In the genomic region with DNA sequence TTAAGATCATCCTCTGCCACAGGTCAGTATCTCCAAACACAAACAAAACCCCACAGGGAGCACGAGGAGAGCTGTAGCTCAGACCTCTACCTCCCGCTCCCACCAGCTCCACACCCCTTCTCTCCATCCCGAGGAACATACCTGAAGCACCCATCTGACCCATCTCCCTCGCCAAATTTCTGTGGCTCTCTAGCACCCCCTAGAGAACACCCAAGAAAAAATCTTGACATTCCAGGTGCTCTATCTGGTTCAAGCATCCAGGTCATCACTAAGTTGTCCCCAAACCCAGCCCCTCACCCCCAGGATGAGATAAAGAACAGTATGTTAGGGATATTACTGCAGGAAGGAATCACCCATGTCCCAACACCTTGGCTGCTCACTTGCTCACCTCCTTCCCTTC, we compare ENCODE assay signal across 11 mouse cellular contexts. TPM values are rescaled to one million over a fixed set of nuclear protein-coding genes. Genes with fewer than 3 reads are reported as not detected.
DNase-seq lines count a peak whose midpoint lies in the region; ATAC-seq and TF ChIP-seq lines count a peak whose summit lies in the region.
"Had no signal": no experiment of that assay in that cellular context is flagged by ENCODE, and none has a peak within 500 bp of the region (broad histone marks: within the 10 kb centered on the region; RNA-seq: fewer than 3 reads in every experiment).

No protein-coding gene starts in this region.

- peak; percentile 67 for TF ChIP-seq CTCF in heart, adult 2 months (IDR thresholded peaks at IDR 0.05)
- TF ChIP-seq CTCF in spleen, adult 2 months (IDR thresholded peaks at IDR 0.05; ENCODE audit: extremely low read depth, insufficient read depth, insufficient read length, insufficient replicate concordance): peak; percentile 12; the same call in 1 of the 2 replicates

- peaks cover 2% of the 10 kb centered on the region for H3K4me1 ChIP-seq in heart, adult 2 months (ENCODE audit: control insufficient read depth, insufficient read depth, low read length)
- peaks cover 5% of the 10 kb centered on the region; the same call in 1 of the 2 replicates for H3K4me1 ChIP-seq in spleen, adult 2 months (ENCODE audit: control insufficient read depth, insufficient read depth, insufficient read length)
- peaks cover 24% of the 10 kb centered on the region for H3K4me1 ChIP-seq in neural tube, embryonic 15.5 days

- TF ChIP-seq POLR2A in heart, adult 2 months (IDR thresholded peaks at IDR 0.05; ENCODE audit: insufficient read depth, low read depth, low read length): no peak
- no peak for TF ChIP-seq POLR2A in spleen, adult 2 months (IDR thresholded peaks at IDR 0.05; ENCODE audit: low read depth, low read length)

- H3K27ac ChIP-seq in heart, adult 2 months: no peak overlapping the region
- no peak overlapping the region for H3K27ac ChIP-seq in spleen, adult 2 months (ENCODE audit: insufficient read depth, low read length)
- H3K27ac ChIP-seq in neural tube, embryonic 15.5 days (replicated peaks): no peak overlapping the region

- no peak overlapping the region for H3K4me2 ChIP-seq in neural tube, embryonic 15.5 days

- DNase-seq in heart, adult 2 months: no peak
- no peak for DNase-seq in heart, postnatal 14 days
- peak in 1 of 2 experiments; percentile 31 for DNase-seq in spleen, adult 2 months (ENCODE audit: low read depth in 1 of 2, low spot score in 2 of 2)
- no peak for DNase-seq in spleen, postnatal 14 days (ENCODE audit: low spot score in 2 of 2)
- peak; percentile 38 to 44 for DNase-seq in cerebellum, postnatal 36 days
- DNase-seq in thymus, postnatal 4 days: peak; percentile 47
- no peak for DNase-seq in gastrocnemius, postnatal 4 days (ENCODE audit: low spot score in 2 of 2)
- DNase-seq: adrenal gland, adult 2 months had no signal

- no peaks in the 10 kb centered on the region for H3K79me2 ChIP-seq in heart, adult 2 months (replicated peaks; ENCODE audit: control insufficient read depth, insufficient read depth, low read length)

- intact Hi-C loops in heart, adult 2 months (cut with DNase I): loop anchor here (1.0 kb wide), 1 partner anchor 44 kb away; no protein-coding TSS in a partner anchor
- intact Hi-C loops in heart, postnatal 14 days (cut with DNase I): loop anchor here (2.0 to 5.0 kb wide), 2 partner anchors 44 to 126 kb away; no protein-coding TSS in a partner anchor

- H3K9me3 ChIP-seq in neural tube, embryonic 15.5 days (replicated peaks): no peaks in the 10 kb centered on the region

- H3K9ac ChIP-seq in heart, adult 2 months (ENCODE audit: low read depth, low read length): no peak overlapping the region
- H3K9ac ChIP-seq in neural tube, embryonic 15.5 days (replicated peaks): no peak overlapping the region

- no peak overlapping the region for H3K4me3 ChIP-seq in heart, adult 2 months
- H3K4me3 ChIP-seq in spleen, adult 2 months (ENCODE audit: extremely low read depth, insufficient read depth, insufficient read length): no peak overlapping the region
- no peak overlapping the region for H3K4me3 ChIP-seq in neural tube, embryonic 15.5 days (replicated peaks)

- no peaks in the 10 kb centered on the region for H3K36me3 ChIP-seq in heart, adult 2 months (ENCODE audit: control insufficient read depth, insufficient read depth, low read length)
- peaks cover 15% of the 10 kb centered on the region for H3K36me3 ChIP-seq in spleen, adult 2 months (ENCODE audit: control insufficient read depth, insufficient read depth, low read length)
- peaks cover 46% of the 10 kb centered on the region for H3K36me3 ChIP-seq in neural tube, embryonic 15.5 days

- TF ChIP-seq EP300 in heart, adult 2 months (IDR thresholded peaks at IDR 0.05; ENCODE audit: insufficient read depth, low read depth, low read length): no peak

- 36% methylated on average over 4 of the region's 4 CpGs for WGBS in heart, adult 2 months
- WGBS in spleen, adult 2 months: 50% methylated on average over 4 of the region's 4 CpGs
- 68% methylated on average over 4 of the region's 4 CpGs for WGBS in neural tube, embryonic 15.5 days

- no peaks in the 10 kb centered on the region for H3K27me3 ChIP-seq in heart, adult 2 months (ENCODE audit: control insufficient read depth, insufficient read depth, low read length)
- H3K27me3 ChIP-seq in spleen, adult 2 months (ENCODE audit: control insufficient read depth, insufficient read depth, low read length): no peaks in the 10 kb centered on the region
- no peaks in the 10 kb centered on the region for H3K27me3 ChIP-seq in neural tube, embryonic 15.5 days (replicated peaks)

- no peak for ATAC-seq in neural tube, embryonic 15.5 days (ENCODE audit: low FRiP score)

RNA-seq across cellular contexts. Expression of gene Tomm40, which starts 2.0 kb away (rescaled TPM):
- total RNA-seq in heart, adult 2 months (2021): 10 to 100 TPM; 92.7 to 98.2 TPM
- polyA plus RNA-seq in heart, adult 2 months (2012; rRNA removed): 81.9 and 91.2 TPM in 2 replicates
- total RNA-seq in heart, postnatal 14 days (2021): 100 to 1,000 TPM; 107 to 120 TPM
- polyA plus RNA-seq in spleen, adult 2 months (2012; rRNA removed): 51.1 and 66.8 TPM in 2 replicates
- 10 to 100 TPM; 68.4 to 72.0 TPM for total RNA-seq in gastrocnemius, postnatal 4 days (2021)
- polyA plus RNA-seq in neural tube, embryonic 15.5 days (2015; fragmentation: Nextera tagmentation; extraction: Ambion mirVana): 155 and 171 TPM in 2 replicates

RNA-seq across cellular contexts. Expression of gene Apoe, which starts 14.2 kb away (rescaled TPM):
- 100 to 1,000 TPM; 278 to 293 TPM for total RNA-seq in heart, adult 2 months (2021)
- 456 and 519 TPM in 2 replicates for polyA plus RNA-seq in heart, adult 2 months (2012; rRNA removed)
- total RNA-seq in heart, postnatal 14 days (2021): 100 to 1,000 TPM; 243 to 352 TPM
- polyA plus RNA-seq in spleen, adult 2 months (2012; rRNA removed): 1,613 and 1,762 TPM in 2 replicates
- total RNA-seq in gastrocnemius, postnatal 4 days (2021): 100 to 1,000 TPM; 136 to 167 TPM
- polyA plus RNA-seq in neural tube, embryonic 15.5 days (2015; fragmentation: Nextera tagmentation; extraction: Ambion mirVana): 643 and 683 TPM in 2 replicates

RNA-seq across cellular contexts. Expression of gene Apoc1, which starts 20.7 kb away (rescaled TPM):
- total RNA-seq in heart, adult 2 months (2021): 1 to 10 TPM; 2.7 to 4.2 TPM
- 3.1 and 7.2 TPM in 2 replicates for polyA plus RNA-seq in heart, adult 2 months (2012; rRNA removed)
- 1 to 10 TPM; 2.2 to 8.9 TPM for total RNA-seq in heart, postnatal 14 days (2021)
- polyA plus RNA-seq in spleen, adult 2 months (2012; rRNA removed): 4.3 and 6.7 TPM in 2 replicates
- 10 to 100 TPM in 1 of 2 experiments, 1 to 10 TPM in 1; 1.7 to 14.7 TPM for total RNA-seq in gastrocnemius, postnatal 4 days (2021)
- 6.5 and 7.3 TPM in 2 replicates for polyA plus RNA-seq in neural tube, embryonic 15.5 days (2015; fragmentation: Nextera tagmentation; extraction: Ambion mirVana)

RNA-seq across cellular contexts. Expression of gene Apoc4, which starts 31.9 kb away (rescaled TPM):
- total RNA-seq in heart, adult 2 months (2021): not detected
- polyA plus RNA-seq in heart, adult 2 months (2012; rRNA removed): 0.82 TPM in 1 of 2 replicates, not detected in the other
- not detected for total RNA-seq in heart, postnatal 14 days (2021)
- 0.25 and 0.28 TPM in 2 replicates for polyA plus RNA-seq in spleen, adult 2 months (2012; rRNA removed)
- 1 to 10 TPM in 1 of 2 experiments, under 1 TPM in 1; 0.42 to 4.7 TPM for total RNA-seq in gastrocnemius, postnatal 4 days (2021)
- polyA plus RNA-seq in neural tube, embryonic 15.5 days (2015; fragmentation: Nextera tagmentation; extraction: Ambion mirVana): 0.38 and 0.75 TPM in 2 replicates
- polyA plus RNA-seq: frontal cortex, adult 2 months; neural tube, embryonic 11.5 days had no signal

RNA-seq across cellular contexts. Expression of gene Gm44805, which starts 32.0 kb away (rescaled TPM):
- not detected for total RNA-seq in heart, adult 2 months (2021)
- polyA plus RNA-seq in heart, adult 2 months (2012; rRNA removed): not detected in 2 replicates
- total RNA-seq in heart, postnatal 14 days (2021): not detected
- not detected in 2 replicates for polyA plus RNA-seq in spleen, adult 2 months (2012; rRNA removed)
- total RNA-seq in gastrocnemius, postnatal 4 days (2021): not detected
- not detected in 2 replicates for polyA plus RNA-seq in neural tube, embryonic 15.5 days (2015; fragmentation: Nextera tagmentation; extraction: Ambion mirVana)
- polyA plus RNA-seq: frontal cortex, adult 2 months; neural tube, embryonic 11.5 days had no signal

Comparison
In these comparisons a context has a peak if more than half of its experiments do, and no peak if none do; other contexts are left out.
1. DNase-seq: peak in cerebellum, postnatal 36 days (2 of 2) and thymus, postnatal 4 days (single experiment); none in heart, adult 2 months (0 of 2), heart, postnatal 14 days (0 of 2), spleen, postnatal 14 days (0 of 2) and gastrocnemius, postnatal 4 days (0 of 2).